Mouse (Mus musculus) c-Kit-positive CD71-positive TER-119-negative erythroid progenitor cells, embryonic 14.5 days (primary cell): ENCODE measurements at regions not wholly inside any gene's neighbourhood (a gene's known extent, or its start where the extent isn't known, plus 50 kb on each side); places are given as distances from the start of the nearest gene placed in this dataset.
"Not testable (repeated sequence)": the region's sequence is repeated elsewhere in the genome, so short reads cannot be mapped to it uniquely, and the experiment has no call there.

Experiments used
- DNase-seq: peaks from one replicate; pipeline ENCODE4 v3.0.0-alpha.2; 2013; ENCODE audit warnings: low read depth

DNA sequence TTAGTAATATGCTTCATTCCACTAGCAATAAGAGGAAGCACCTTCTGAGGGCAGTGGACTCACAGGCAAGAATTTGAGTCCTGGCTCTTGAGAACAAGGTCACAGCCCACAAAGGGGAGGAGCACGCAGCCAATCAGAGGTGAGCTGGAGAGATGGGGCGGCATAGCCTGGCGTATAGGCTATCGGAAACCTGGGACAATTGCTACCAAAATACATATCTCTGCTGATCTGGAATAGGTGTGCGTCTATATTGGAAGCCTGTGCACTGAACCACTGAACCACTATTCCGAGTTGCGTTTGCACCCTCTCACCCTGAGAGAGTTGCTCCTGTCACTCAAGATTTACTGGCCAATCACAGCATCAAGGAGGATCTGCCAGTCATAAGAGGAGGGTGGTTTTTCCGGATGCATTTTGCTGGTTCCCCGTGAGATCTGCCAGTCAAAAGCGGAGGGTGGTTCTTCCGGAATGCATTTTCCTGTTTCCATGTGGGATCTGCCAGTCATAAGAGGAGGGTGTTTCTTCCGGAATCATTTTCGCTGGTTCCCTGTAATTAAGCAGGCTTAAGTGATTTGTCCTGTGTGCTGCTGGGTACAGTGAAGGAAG, 80.1 kb upstream of the Riok2 start:
- peak; percentile 66 for DNase-seq

DNA sequence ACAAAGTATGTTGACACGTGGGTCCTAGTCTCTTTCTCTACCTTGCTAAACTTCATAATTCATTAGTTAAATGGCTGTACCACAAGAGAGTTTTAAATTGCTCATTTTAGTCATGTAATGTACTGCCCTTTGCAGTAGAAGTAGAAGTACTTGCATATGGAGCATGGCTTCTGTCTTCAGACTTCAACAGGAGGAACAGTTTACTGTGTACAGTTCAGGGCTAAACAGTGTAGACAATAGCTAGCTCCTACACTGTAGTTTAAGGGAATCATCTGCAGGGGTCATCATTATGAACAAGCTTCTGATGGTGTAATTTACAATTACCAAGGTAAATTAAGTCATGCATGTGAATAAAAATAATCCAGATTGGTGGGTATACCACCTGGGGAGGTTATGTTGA, 79.1 kb upstream of the Riok2 start:
- not testable (repeated sequence) for DNase-seq

DNA sequence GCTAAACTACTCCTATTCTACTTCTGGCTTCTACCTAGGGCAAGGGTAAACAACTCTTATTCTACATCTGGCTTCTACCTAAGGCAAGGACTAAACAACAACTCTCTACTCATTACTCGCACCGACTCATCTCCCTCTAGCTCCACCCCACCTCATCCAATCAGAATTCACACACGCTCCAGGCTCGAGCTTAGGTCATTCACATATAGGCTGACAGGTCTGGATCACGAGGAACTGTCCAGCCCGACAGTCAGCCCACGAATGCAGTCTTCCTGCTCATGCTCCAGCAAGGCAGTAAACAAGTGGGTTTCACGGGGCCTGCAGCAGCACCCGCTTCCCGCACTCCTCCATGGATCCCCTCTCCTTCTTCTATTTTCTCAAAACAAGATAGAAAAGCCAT, 70.6 kb upstream of the Riok2 start:
- not testable (repeated sequence) for DNase-seq
